Mouse (Mus musculus) intestine, postnatal 0 days (tissue): Measurements from ENCODE around the gene Mmp2. TPM values are rescaled to one million over a fixed set of nuclear protein-coding genes. Genes with fewer than 3 reads are reported as not detected.
"Not testable (repeated sequence)": the region's sequence is repeated elsewhere in the genome, so short reads cannot be mapped to it uniquely, and the experiment has no call there.

Experiments
- ATAC-seq: fragments of 200-750 bp; cut with Nextera tagmentation; 2 replicates; pipeline ENCODE4 v1.8.0; 2017; ENCODE audit warnings: mild to moderate bottlenecking, moderate TSS enrichment, moderate library complexity
- H3K27ac ChIP-seq: fragments of 300-500 bp; sonication (generic); 2 replicates; pipeline ENCODE4 v1.5.1; 2014; ENCODE audit warnings: mild to moderate bottlenecking, low read depth, low read length, moderate library complexity
- H3K27me3 ChIP-seq: fragments of 300-500 bp; sonication (generic); replicated peaks from 2 replicates; pipeline ENCODE4 v1.6.1; 2014; ENCODE audit warnings: low read length, mixed read lengths; ENCODE audit not compliant: control insufficient read depth, insufficient read depth
- H3K36me3 ChIP-seq: fragments of 300-500 bp; sonication (generic); 2 replicates; pipeline ENCODE4 v1.6.1; 2014; ENCODE audit warnings: mild to moderate bottlenecking, moderate library complexity; ENCODE audit not compliant: control insufficient read depth, insufficient read depth
- H3K4me1 ChIP-seq: fragments of 300-500 bp; sonication (generic); replicated peaks from 2 replicates; pipeline ENCODE4 v1.6.1; 2014; ENCODE audit warnings: antibody characterized with exemption, low read length, mixed read lengths; ENCODE audit not compliant: control insufficient read depth, insufficient read depth
- H3K4me2 ChIP-seq: fragments of 300-500 bp; sonication (generic); replicated peaks from 2 replicates; pipeline ENCODE4 v1.6.1; 2014; ENCODE audit warnings: low read depth, mild to moderate bottlenecking, moderate library complexity
- H3K4me3 ChIP-seq: fragments of 300-500 bp; sonication (generic); 2 replicates; pipeline ENCODE4 v1.5.1; 2014; ENCODE audit warnings: low read depth, low read length
- H3K9ac ChIP-seq: fragments of 300-500 bp; sonication (generic); 2 replicates; pipeline ENCODE4 v1.6.1; 2014; ENCODE audit warnings: mild to moderate bottlenecking, low read depth, low read length
- H3K9me3 ChIP-seq: fragments of 300-500 bp; sonication (generic); 2 replicates; pipeline ENCODE4 v1.6.1; 2016; ENCODE audit warnings: mixed run types; ENCODE audit not compliant: control insufficient read depth
- CTCF ChIP-seq: sonication (generic); IDR thresholded peaks from 2 replicates; pipeline ENCODE4 v1.5.1; 2016; ENCODE audit warnings: low read depth, mild to moderate bottlenecking, control low read depth, antibody characterized with exemption, moderate library complexity
- WGBS: fragments of 180-500 bp; shearing (Covaris S2); extraction: QIAGEN DNeasy Blood & Tissue Kit; methylation state at CpG from one replicate; pipeline ENCODE4 v1.1.7; 2014; 5-methylcytosine and 5-hydroxymethylcytosine counted together
- polyA plus RNA-seq: library from polyadenylated mRNA; unstranded; fragments of >200 nt; fragmentation: Nextera tagmentation; extraction: Ambion mirVana; gene quantifications from 2 replicates; pipeline ENCODE4 v1.2.1, GENCODE M21; 2015

Mmp2 gene
- polyA plus RNA-seq, 1 experiment from 2014 or later: 59.0 TPM

- 80% methylated on average over 10 of the region's 10 CpGs for WGBS
- Histone ChIP-seq H3K4me2 (no peak overlapping the region), H3K4me1 (no peaks in the 10 kb centered on the region), H3K9me3 (no peaks in the 10 kb centered on the region), H3K36me3 (no peaks in the 10 kb centered on the region), H3K9ac (no peak overlapping the region), H3K4me3 (no peak overlapping the region), H3K27me3 (no peaks in the 10 kb centered on the region), H3K27ac (no peak overlapping the region)
- no peak for TF ChIP-seq CTCF
- no peak for ATAC-seq
Observed at GRCm38 (mm10) chr8:92872063-92872759, 45.1 kb downstream of the Mmp2 start.

GRCm38 (mm10) chr8:92875795-92876194, 48.7 kb downstream of the Mmp2 start:
- no peak for TF ChIP-seq CTCF
- 87% methylated on average over 10 of the region's 10 CpGs for WGBS
- no peak overlapping the region for H3K9ac ChIP-seq
- no peaks in the 10 kb centered on the region for H3K36me3 ChIP-seq
- H3K4me1 ChIP-seq: no peaks in the 10 kb centered on the region
- no peak for ATAC-seq
- H3K4me2 ChIP-seq: no peak overlapping the region
- H3K27me3 ChIP-seq: no peaks in the 10 kb centered on the region
- no peak overlapping the region for H3K27ac ChIP-seq
- no peak overlapping the region for H3K4me3 ChIP-seq
- no peaks in the 10 kb centered on the region for H3K9me3 ChIP-seq

GRCm38 (mm10) chr8:92881247-92881646, 54.2 kb downstream of the Mmp2 start:
- Histone ChIP-seq H3K4me3 (no peak overlapping the region), H3K27ac (no peak overlapping the region), H3K4me1 (no peaks in the 10 kb centered on the region), H3K9me3 (no peaks in the 10 kb centered on the region), H3K9ac (no peak overlapping the region), H3K36me3 (no peaks in the 10 kb centered on the region), H3K4me2 (no peak overlapping the region), H3K27me3 (no peaks in the 10 kb centered on the region)
- no peak for TF ChIP-seq CTCF
- no peak for ATAC-seq
- WGBS: 46% methylated on average over 4 of the region's 4 CpGs

GRCm38 (mm10) chr8:92883771-92884170, 56.7 kb downstream of the Mmp2 start:
- Histone ChIP-seq H3K4me1 (no peaks in the 10 kb centered on the region), H3K4me3 (no peak overlapping the region), H3K9ac (no peak overlapping the region), H3K27me3 (no peaks in the 10 kb centered on the region), H3K9me3 (no peaks in the 10 kb centered on the region), H3K4me2 (no peak overlapping the region), H3K27ac (no peak overlapping the region), H3K36me3 (no peaks in the 10 kb centered on the region)
- no peak for ATAC-seq
- 77% methylated on average over 2 of the region's 2 CpGs for WGBS
- peak; percentile 61 for TF ChIP-seq CTCF

- H3K27me3 ChIP-seq, H3K36me3 ChIP-seq, H3K4me2 ChIP-seq, ATAC-seq, H3K27ac ChIP-seq, H3K9me3 ChIP-seq, H3K4me1 ChIP-seq, H3K4me3 ChIP-seq, H3K9ac ChIP-seq: not testable (repeated sequence)
- WGBS: 72% methylated on average over 3 of the region's 3 CpGs
Observed at GRCm38 (mm10) chr8:92892216-92892615, 65.1 kb downstream of the Mmp2 start.

GRCm38 (mm10) chr8:92893870-92894269, 66.8 kb downstream of the Mmp2 start:
- Histone ChIP-seq H3K4me3 (no peak overlapping the region), H3K27me3 (no peaks in the 10 kb centered on the region), H3K36me3 (no peaks in the 10 kb centered on the region), H3K27ac (no peak overlapping the region), H3K4me2 (no peak overlapping the region), H3K9ac (no peak overlapping the region), H3K9me3 (no peaks in the 10 kb centered on the region), H3K4me1 (no peaks in the 10 kb centered on the region)
- no peak for ATAC-seq
- 67% methylated on average over 2 of the region's 2 CpGs for WGBS
- TF ChIP-seq CTCF: no peak

- H3K36me3 ChIP-seq: no peaks in the 10 kb centered on the region
- TF ChIP-seq CTCF: no peak
- H3K4me3 ChIP-seq: no peak overlapping the region
- H3K9ac ChIP-seq: no peak overlapping the region
- H3K4me2 ChIP-seq: no peak overlapping the region
- WGBS: 46% methylated on average over 7 of the region's 7 CpGs
- no peaks in the 10 kb centered on the region for H3K4me1 ChIP-seq
- no peak overlapping the region for H3K27ac ChIP-seq
- H3K9me3 ChIP-seq: no peaks in the 10 kb centered on the region
- no peaks in the 10 kb centered on the region for H3K27me3 ChIP-seq
- ATAC-seq: no peak
Observed at GRCm38 (mm10) chr8:92895053-92895452, 68.0 kb downstream of the Mmp2 start.
